Mouse (Mus musculus) Patski (cell line): ENCODE measurements around the gene Il17re. TPM values are rescaled to one million over a fixed set of nuclear protein-coding genes. Genes with fewer than 3 reads are reported as not detected.

ENCODE experiments used
- ATAC-seq: fragments of 100-300 bp; one replicate; pipeline ENCODE4 v1.8.0; 2021
- CTCF ChIA-PET: fragments of 350-600 bp; sonication (Branson Sonifier 250); formaldehyde crosslinking; loops from one replicate; lab custom pipeline; 2022; ENCODE audit warnings: inconsistent platforms; lab: Charles Lee
- POLR2A ChIA-PET: fragments of 350-600 bp; sonication (Branson Sonifier 250); formaldehyde crosslinking; loops from one replicate; lab custom pipeline; 2022; ENCODE audit warnings: antibody characterized with exemption, inconsistent platforms; lab: Charles Lee
- DNase-seq: peaks from one replicate; pipeline ENCODE4 v3.0.0-alpha.2; 2011; ENCODE audit warnings: low read depth, low spot score
- H3K27me3 ChIP-seq: fragments of 371-371 bp; one replicate; pipeline ENCODE4 v1.5.1; 2021
- CTCF ChIP-seq: fragments of 100-300 bp; IDR thresholded peaks from one replicate; pipeline ENCODE4 v1.5.1; 2021
- in situ Hi-C: fragments of 300-500 bp; cut with MboI; formaldehyde crosslinking; loops from 3 replicates; pipeline ENCODE4 v1.11.1; 2018; ENCODE audit warnings: low pct_unique_long_range_greater_than_20kb, mixed read lengths
- polyA plus RNA-seq: library from polyadenylated mRNA; unstranded; gene quantifications from one replicate; pipeline ENCODE4 v1.2.3, GENCODE M21; 2021

Gene Il17re
- polyA plus RNA-seq, 1 experiment from 2014 or later: 1.7 TPM

DNA sequence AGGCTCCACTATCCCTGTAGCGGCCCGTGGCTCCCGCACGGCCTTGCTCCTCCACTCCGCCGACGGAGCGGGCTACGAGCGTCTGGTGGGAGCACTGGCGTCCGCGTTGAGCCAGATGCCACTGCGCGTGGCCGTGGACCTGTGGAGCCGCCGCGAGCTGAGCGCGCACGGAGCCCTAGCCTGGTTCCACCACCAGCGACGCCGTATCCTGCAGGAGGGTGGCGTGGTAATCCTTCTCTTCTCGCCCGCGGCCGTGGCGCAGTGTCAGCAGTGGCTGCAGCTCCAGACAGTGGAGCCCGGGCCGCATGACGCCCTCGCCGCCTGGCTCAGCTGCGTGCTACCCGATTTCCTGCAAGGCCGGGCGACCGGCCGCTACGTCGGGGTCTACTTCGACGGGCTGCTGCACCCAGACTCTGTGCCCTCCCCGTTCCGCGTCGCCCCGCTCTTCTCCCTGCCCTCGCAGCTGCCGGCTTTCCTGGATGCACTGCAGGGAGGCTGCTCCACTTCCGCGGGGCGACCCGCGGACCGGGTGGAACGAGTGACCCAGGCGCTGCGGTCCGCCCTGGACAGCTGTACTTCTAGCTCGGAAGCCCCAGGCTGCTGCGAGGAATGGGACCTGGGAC is 24.3 kb downstream of the Il17re start:
- ChIA-PET CTCF (no interaction called here), POLR2A (interaction anchor here (0.5 to 3.8 kb wide), 7 partner anchors 11 to 401 kb away, joined by 3 to 41 read pairs (median 3); partner anchors contain the start of gene Il17rc)
- DNase-seq: no peak
- in situ Hi-C loops: loop anchor here (5.0 kb wide), 2 partner anchors 40 to 210 kb away; partner anchors contain the start of gene Jagn1
- ATAC-seq: no peak
- no peak for TF ChIP-seq CTCF
- no peaks in the 10 kb centered on the region for H3K27me3 ChIP-seq

- TF ChIP-seq CTCF: no peak
- ATAC-seq (peak; percentile 69), DNase-seq (peak; percentile 90)
- in situ Hi-C loops: loop anchor here (5.0 kb wide), 2 partner anchors 41 to 209 kb away; partner anchors contain the start of gene Jagn1
- ChIA-PET CTCF (no interaction called here), POLR2A (interaction anchor here (0.5 to 3.8 kb wide), 3 partner anchors 12 to 402 kb away, joined by 3 to 41 read pairs (median 3); partner anchors contain the start of gene Il17rc)
- H3K27me3 ChIP-seq: no peaks in the 10 kb centered on the region
Observed at GRCm38 (mm10) chr6:113483100-113483615, 24.9 kb downstream of the Il17re start, which contains the start of gene Creld1. Gene Creld1 (plus strand): TSS chr6:113483297.

GRCm38 (mm10) chr6:113483729-113484128 is 25.4 kb downstream of the Il17re start:
- DNase-seq: no peak
- in situ Hi-C loops: loop anchor here (5.0 kb wide), 2 partner anchors 41 to 209 kb away; partner anchors contain the start of gene Jagn1
- no peak for ATAC-seq
- POLR2A ChIA-PET: interaction anchor here (1.0 kb wide), 1 partner anchor 13 kb away, joined by 3 read pairs; the partner anchor contains the start of gene Il17rc
- TF ChIP-seq CTCF: no peak
- CTCF ChIA-PET: interaction anchor here (0.9 kb wide), 1 partner anchor 13 kb away, joined by 3 read pairs; the partner anchor contains the start of gene Il17rc
- H3K27me3 ChIP-seq: no peaks in the 10 kb centered on the region

GRCm38 (mm10) chr6:113487125-113487576 is 28.9 kb downstream of the Il17re start:
- POLR2A ChIA-PET: interaction anchor here (0.9 kb wide), 1 partner anchor 16 kb away, joined by 3 read pairs; no protein-coding TSS in a partner anchor
- no peaks in the 10 kb centered on the region for H3K27me3 ChIP-seq
- ATAC-seq (no peak), DNase-seq (no peak)
- CTCF ChIA-PET: interaction anchor here (1.2 kb wide), 2 partner anchors 36 to 43 kb away, joined by 3 to 4 read pairs; no protein-coding TSS in a partner anchor
- in situ Hi-C loops: no loop called here
- no peak for TF ChIP-seq CTCF

DNA sequence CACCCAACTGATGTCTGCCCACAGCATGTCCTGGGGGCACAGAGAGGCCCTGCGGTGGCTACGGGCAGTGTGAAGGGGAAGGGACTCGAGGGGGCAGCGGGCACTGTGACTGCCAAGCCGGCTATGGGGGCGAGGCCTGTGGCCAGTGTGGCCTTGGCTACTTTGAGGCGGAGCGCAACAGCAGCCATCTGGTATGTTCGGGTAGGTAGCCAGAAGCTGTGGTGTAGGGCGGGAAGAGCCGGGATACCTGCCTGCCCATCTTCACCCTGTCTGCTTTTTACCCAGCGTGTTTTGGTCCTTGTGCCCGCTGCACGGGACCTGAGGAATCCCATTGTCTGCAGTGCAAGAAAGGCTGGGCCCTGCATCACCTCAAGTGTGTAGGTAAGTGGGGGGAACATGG is 31.1 kb downstream of the Il17re start:
- ChIA-PET CTCF (interaction anchor here (0.7 kb wide), 1 partner anchor 59 kb away, joined by 3 read pairs; no protein-coding TSS in a partner anchor), POLR2A (no interaction called here)
- no peak for ATAC-seq
- H3K27me3 ChIP-seq: no peaks in the 10 kb centered on the region
- DNase-seq: no peak
- no peak for TF ChIP-seq CTCF
- in situ Hi-C loops: no loop called here

GRCm38 (mm10) chr6:113492101-113492864 is 34.0 kb downstream of the Il17re start:
- H3K27me3 ChIP-seq: no peaks in the 10 kb centered on the region
- in situ Hi-C loops: no loop called here
- DNase-seq: no peak
- ChIA-PET POLR2A (interaction anchor here (3.2 kb wide), 1 partner anchor 11 kb away, joined by 9 read pairs; no protein-coding TSS in a partner anchor), CTCF (no interaction called here)
- no peak for TF ChIP-seq CTCF
- ATAC-seq: no peak

DNA sequence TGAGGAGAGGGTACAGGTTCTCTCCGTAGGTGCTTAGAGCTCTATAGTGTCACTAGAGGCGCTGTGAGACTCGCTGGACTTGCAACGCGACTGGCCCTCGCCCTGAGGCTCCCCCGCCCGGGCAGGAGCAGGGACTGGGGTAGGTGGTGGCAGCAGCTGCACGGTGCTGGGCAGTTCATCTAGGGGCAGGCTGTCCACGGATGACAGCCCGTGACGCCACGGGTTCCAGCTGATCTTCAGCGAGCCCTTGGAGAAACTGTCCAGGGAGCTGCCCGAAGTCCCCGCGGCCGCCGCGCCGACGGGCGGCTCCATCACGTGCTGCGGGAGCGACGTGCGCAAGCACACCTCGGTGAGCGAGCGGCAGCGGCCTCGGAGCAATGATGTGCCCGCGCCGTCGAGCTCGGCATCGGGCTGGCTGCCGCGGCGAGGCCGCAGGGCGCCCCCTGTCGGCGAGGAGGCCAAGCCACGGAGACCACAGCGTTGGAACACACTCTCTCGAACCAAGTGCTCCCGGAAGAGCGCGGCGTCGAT is 36.0 kb downstream of the Il17re start:
- in situ Hi-C loops: no loop called here
- H3K27me3 ChIP-seq: no peaks in the 10 kb centered on the region
- DNase-seq: no peak
- CTCF ChIA-PET: interaction anchor here (1.1 kb wide), 1 partner anchor 12 kb away, joined by 3 read pairs; no protein-coding TSS in a partner anchor
- no peak for TF ChIP-seq CTCF
- POLR2A ChIA-PET: interaction anchor here (3.2 kb wide), 1 partner anchor 13 kb away, joined by 9 read pairs; no protein-coding TSS in a partner anchor
- no peak for ATAC-seq

- in situ Hi-C loops: no loop called here
- TF ChIP-seq CTCF: no peak
- DNase-seq (no peak), ATAC-seq (no peak)
- ChIA-PET POLR2A (no interaction called here), CTCF (interaction anchor here (1.1 kb wide), 1 partner anchor 12 kb away, joined by 3 read pairs; no protein-coding TSS in a partner anchor)
- H3K27me3 ChIP-seq: no peaks in the 10 kb centered on the region
Observed at GRCm38 (mm10) chr6:113495071-113495675, 36.9 kb downstream of the Il17re start.

DNA sequence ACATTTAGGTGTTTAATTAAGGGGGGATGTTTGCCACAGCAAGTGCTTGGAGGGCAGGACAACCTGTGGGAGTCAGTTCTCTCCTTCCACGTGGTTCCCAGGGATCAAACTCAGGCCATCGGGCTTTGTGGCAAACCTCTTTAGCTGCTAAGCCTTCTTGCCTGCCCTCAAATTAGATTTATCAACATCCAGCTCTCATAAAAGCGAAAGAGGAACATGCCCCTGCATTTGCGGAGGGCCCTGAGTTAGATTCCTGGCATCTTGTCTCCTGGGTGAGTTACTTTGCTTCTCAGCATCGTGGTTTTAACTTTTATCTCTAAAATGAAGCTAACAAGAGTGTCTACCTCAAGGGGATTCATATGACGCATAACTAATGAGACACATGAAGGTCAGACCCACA is 41.1 kb downstream of the Il17re start:
- ChIA-PET POLR2A (no interaction called here), CTCF (interaction anchor here (1.1 kb wide), 1 partner anchor 10 kb away, joined by 3 read pairs; no protein-coding TSS in a partner anchor)
- no peak for TF ChIP-seq CTCF
- ATAC-seq: no peak
- in situ Hi-C loops: no loop called here
- no peak for DNase-seq
- H3K27me3 ChIP-seq: no peaks in the 10 kb centered on the region
